Mouse (Mus musculus) CD4-positive helper T cell, adult 2 months (primary cell): Measurements from ENCODE around the gene Cldn22.
A peak's percentile ranks its signal among the peaks of the same experiment; 100 is the strongest.

Source experiments
- DNase-seq: peaks from one replicate; pipeline ENCODE4 v3.0.0-alpha.2; 2012; ENCODE audit warnings: low read depth, missing footprints, low spot score

Gene Cldn22

DNA sequence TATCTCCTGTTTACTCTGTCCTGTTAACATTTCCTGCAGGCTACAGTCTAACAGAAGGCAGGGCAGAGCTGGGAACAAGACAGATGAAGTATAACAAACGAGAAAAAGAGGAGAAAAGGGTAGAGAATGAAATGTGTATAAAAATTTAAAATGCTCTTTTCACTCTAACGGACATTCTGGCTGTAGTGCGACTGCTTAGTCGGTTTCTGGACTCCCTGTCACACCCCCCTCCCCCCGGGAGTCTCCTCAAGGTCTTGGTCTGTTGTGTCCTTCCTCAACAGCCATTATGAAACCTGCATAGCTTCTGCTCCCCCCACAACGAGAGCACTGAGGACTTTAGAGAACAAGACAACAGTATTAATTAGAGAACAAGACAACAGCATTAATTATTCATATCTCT, 8.3 kb downstream of the Cldn22 start:
- no peak for DNase-seq

DNA sequence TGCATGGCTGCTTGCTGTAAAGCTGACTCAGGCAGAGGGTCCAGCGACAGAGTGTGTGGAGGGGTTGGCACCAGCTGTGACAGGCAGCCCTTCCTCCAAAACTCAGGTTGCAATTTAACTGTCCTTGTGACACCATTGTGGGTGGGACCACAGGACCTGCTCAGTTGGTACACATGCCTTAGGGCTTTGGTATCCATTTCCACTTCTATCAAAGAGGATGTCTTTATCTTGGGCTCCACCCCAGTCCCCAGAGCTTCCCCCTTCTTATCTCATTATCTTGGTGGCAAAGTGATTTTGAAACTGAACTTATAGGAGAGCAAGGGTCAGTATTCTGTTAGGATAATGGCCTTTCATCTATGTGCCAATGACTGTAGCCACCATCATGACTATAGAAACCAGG, 9.7 kb downstream of the Cldn22 start:
- DNase-seq: no peak

DNA sequence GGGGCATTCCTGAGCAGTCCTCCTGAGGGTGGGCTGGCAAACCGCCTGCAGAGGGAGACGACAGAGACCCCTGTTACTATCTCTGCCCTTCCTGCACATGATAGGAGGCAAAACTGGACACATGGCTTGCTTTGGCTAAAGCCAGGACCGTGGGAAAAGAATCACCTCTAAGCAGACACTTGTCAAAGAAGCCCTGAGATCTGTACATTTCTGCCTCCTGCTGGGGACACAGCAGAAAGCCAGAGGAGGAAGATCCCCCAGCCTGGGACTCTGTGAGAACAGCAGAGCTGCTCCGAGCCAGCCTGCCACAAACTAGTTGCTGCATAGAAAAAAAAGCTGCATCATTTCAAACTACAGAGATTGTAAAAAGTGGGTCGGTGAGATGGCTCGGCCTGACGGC, 18.8 kb downstream of the Cldn22 start:
- no peak for DNase-seq

DNA sequence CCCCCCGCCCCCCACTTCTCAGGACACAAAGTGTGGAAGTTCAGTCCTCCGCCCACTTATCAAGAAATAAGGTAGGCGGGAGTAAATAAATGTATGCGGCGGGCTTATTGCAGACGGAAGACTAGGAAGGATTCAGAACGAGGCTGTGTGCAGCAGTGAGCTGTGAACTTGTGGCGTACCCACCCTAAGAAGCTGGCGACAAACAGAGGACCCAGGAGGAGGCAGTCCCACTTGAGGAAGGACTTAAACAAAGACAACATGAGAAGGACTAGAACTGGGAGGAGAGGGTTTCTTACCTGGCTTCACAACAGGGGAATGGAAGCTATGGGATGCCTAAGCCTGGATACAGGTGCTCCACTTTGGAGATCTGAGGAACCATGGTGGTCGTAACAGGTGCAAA, 19.4 kb downstream of the Cldn22 start:
- no peak for DNase-seq

DNA sequence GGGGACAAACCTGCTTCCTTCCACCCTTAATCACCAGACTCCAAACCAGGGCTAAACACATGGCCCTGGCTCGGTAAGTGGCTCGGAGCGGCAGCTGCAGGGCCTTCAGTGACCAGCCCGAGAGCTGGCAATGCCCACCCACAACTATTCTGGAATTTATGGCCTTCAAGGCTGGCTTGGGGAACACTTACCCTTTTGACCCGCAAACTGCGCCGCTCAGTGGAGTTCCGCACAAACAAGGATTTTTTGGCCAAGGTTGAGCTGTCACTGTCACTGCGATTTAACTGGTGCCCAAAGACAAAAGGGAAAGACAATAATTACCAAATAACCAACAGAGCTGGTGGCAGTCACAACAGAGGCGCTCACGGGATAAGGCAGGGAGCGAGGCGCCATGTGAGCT, 21.7 kb downstream of the Cldn22 start:
- no peak for DNase-seq

- DNase-seq: no peak
Observed at GRCm38 (mm10) chr8:47847161-47847560, 22.9 kb downstream of the Cldn22 start.

DNA sequence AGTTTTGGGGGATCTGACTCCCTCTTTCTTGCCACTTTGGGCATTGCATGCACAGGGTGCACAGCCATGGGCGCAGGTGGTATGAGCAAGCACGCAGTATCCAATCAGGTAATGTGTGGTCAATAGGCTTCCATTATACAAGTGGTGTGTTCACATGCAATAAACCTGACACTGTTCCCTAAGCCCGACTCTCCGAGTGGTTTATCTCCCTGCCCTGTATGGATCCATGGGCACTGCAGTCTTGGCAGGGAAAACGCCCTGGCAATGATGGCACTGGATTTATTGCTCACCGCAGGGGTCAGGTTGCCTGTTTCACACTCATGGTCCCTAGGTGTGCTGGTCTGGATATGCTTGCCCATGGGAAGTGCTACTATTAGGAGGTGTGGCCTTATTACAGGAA, 23.6 kb downstream of the Cldn22 start:
- DNase-seq: no peak

GRCm38 (mm10) chr8:47849842-47850241, 25.6 kb downstream of the Cldn22 start:
- DNase-seq: no peak

- no peak for DNase-seq
Observed at GRCm38 (mm10) chr8:47851824-47852502, 27.7 kb downstream of the Cldn22 start.

DNA sequence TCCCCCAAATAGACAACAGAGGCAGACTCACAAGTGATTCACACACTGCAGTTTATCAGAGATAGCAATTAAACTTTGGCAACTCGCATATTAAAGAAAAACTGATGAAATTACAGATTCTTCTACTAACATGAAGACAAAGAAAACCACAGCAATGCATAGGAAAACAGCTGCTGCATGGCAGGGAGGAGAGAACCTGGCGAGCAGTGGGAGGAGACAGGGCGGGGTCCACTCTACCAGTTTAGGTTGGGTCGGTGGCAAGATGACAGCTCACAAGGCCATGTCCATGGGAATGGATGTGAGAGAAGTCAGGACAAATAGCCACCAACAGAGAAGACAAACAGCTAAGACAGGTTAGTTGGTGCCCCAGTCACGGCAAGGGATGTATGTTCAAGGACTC, 28.5 kb downstream of the Cldn22 start:
- no peak for DNase-seq

DNA sequence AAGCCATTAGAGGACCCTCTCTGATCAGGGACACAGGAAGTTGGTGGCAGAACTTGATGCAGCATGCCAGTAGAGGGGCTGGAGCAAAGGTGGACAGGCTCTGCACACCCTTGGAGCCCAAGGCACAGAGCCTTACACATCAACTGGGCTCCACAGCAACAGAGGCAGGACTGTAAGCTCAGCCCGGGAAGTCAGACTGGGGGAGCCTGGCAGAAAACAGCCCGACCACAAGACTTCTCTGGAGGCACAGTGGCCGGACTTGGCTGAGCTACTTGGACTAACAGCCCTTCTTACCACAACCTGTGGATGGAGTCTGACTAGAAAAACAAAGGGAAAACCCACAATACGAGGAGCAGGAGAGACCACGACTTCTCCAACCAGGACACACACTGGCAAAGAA, 29.1 kb downstream of the Cldn22 start:
- DNase-seq: no peak

DNA sequence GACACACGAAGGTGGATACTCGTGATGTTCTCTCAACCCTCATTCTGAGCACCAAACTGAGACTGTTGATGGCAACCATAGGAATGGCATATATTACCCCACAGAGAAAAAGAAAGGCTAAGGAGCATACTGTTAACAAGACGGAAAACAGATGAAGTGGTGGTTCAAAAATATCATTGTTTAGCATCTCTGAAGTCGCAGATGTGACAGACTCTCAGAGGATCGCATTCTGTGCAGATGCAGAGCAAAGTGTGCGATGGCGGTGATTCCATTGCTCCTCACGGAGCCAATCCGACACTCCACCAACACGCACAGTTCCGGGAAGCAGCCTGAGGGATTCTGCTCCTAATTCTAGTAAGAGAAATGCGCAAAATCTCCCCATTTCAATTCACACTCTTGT, 35.0 kb downstream of the Cldn22 start:
- DNase-seq: no peak

- DNase-seq: no peak
Observed at GRCm38 (mm10) chr8:47866568-47866967, 42.3 kb downstream of the Cldn22 start.

DNA sequence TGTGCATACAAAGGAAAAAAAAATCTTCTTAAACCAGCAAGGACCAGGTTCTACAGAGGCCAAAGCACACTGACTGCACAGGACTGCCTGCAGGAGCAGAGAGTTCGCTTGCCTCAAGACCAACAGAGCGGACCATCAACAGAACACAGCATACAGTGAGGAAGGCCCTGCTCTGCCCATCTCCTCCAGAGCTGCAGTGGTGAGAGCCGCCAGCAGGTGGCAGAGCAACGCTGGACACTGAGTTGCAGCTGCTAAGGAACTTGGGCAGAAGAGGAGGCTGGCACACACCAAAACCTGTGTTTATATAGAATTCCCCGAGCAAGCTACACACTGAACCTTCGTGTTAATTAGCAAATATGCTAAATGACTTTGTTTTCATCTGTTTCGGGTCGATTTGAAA, 42.8 kb downstream of the Cldn22 start:
- DNase-seq: peak; percentile 56

- no peak for DNase-seq
Observed at GRCm38 (mm10) chr8:47872361-47873107, 48.3 kb downstream of the Cldn22 start.

DNA sequence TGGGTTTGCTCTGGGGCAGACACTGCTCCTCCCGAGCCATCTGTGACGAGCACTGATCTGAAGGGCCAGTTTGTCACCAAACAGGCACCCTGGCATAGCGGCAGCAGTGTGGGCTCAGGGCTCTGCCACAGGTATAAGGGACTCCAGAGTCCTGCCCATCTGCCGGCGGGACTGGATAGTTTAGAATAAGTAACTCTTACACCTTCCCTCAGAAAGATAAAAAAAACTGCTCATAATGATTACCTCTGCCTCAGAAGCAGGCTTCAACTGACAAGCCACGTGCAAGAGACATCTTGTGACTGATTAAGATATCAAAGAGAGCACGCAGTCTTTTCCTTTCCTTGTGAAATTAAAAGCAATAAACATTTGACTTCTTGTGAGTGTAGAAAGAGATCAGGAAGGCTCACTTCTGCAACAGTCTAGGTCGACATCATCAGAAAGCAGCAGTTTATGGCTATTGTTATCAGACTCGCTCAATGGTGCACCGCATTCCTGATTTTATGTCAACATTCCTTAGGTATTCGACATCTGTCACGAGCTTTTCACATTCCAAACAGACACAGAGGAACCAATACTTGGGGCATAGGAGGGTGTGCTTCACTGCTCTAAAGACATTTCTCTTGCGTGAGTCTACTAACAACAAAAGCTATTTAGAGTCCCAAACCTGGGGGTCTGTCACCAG, 50.4 kb downstream of the Cldn22 start:
- DNase-seq: no peak
